Mouse (Mus musculus): Measurements from ENCODE around the gene Fbxl19. TPM values are rescaled to one million over a fixed set of nuclear protein-coding genes. Genes with fewer than 3 reads are reported as not detected.

Fbxl19 gene
- polyA plus RNA-seq (2015; fragmentation: Nextera tagmentation; extraction: Ambion mirVana), result 1.4 and 2.2 TPM in 2 replicates

- Histone ChIP-seq H3K27ac (peak within 1 kb of the TSS; percentile 90), H3K9me3 (replicated peaks) (no peaks in the 10 kb centered on the region), H3K27me3 (no peaks in the 10 kb centered on the region), H3K36me3 (peaks cover 9% of the 10 kb centered on the region), H3K4me3 (peak within 1 kb of the TSS; percentile 82), H3K4me1 (replicated peaks) (peaks cover 17% of the 10 kb centered on the region; the same call in 1 of the 2 replicates), H3K9ac (peak within 1 kb of the TSS; percentile 81), H3K4me2 (peak within 1 kb of the TSS; percentile 99)
- WGBS, result under 1% methylated on average over 26 of the region's 26 CpGs
- no peak for ATAC-seq (replicated peaks; ENCODE audit: insufficient number of reproducible peaks, insufficient read depth, low FRiP score, low read depth)
These were observed at the start of gene Fbxl19 for GRCm38 (mm10) chr7:127744366-127745045. Fbxl19 (plus strand) TSS chr7:127744543.

DNA sequence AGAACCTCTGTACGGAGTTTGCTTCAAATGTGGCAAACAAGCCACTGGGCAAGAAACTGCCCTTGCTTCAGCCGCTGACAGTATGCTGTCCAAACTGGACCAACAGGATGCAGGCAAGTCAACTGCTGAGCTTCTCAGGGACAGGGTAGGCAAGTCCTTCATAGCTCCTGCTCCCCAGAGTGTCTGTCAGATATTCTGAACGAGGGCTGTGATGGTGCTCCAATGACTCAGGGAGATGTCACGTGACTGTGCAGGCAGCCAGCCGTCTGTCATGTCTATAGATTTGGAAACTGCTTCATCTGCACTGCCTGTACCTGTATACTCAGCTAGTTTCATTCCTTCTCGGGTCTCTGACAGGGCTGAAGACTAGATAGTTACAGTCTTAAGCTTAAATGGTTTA lies 45.4 kb upstream of the Fbxl19 start:
- Histone ChIP-seq H3K4me3 (no peak overlapping the region), H3K36me3 (peaks cover 19% of the 10 kb centered on the region), H3K27ac (no peak overlapping the region), H3K27me3 (no peaks in the 10 kb centered on the region), H3K4me1 (replicated peaks) (no peaks in the 10 kb centered on the region), H3K9me3 (replicated peaks) (no peaks in the 10 kb centered on the region), H3K9ac (no peak overlapping the region), H3K4me2 (no peak overlapping the region)
- ATAC-seq (replicated peaks; ENCODE audit: insufficient number of reproducible peaks, insufficient read depth, low FRiP score, low read depth), result no peak
- WGBS, result 67% methylated on average over 6 of the region's 6 CpGs

DNA sequence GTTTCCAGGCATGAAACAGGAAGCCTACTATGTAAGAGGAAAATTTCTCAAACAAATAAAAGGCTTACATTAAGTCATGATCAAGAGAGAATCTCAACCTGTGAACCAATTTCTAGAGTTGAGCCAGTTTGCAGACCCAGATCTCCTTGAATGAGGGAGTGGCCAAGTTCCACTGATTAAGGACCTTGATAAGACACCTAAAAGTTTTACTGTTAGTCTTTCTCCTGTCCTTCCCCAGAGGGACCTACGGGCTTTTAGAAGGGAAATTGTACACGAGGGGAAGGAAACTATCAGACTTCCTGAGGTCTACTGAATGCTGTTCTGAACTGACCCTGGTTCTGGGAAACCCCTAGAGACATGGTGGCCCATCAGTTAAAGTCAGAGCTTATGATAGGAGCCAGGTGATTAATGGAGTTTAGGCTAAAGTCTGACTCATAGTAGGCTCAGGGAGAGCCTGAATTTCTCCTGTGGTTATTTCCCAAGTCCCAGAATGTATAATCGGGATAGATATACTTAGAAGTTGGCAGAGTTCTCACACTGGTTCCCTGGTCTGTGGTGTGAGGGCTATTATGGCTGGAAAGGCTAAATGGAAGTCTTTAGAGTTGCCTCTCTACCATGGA lies 43.5 kb upstream of the Fbxl19 start:
- no peaks in the 10 kb centered on the region for H3K27me3 ChIP-seq
- no peak overlapping the region for H3K9ac ChIP-seq
- no peak overlapping the region for H3K27ac ChIP-seq
- H3K4me1 ChIP-seq (replicated peaks), result no peaks in the 10 kb centered on the region
- no peaks in the 10 kb centered on the region for H3K9me3 ChIP-seq (replicated peaks)
- no peak overlapping the region for H3K4me3 ChIP-seq
- H3K4me2 ChIP-seq, result no peak overlapping the region
- 57% methylated on average over 3 of the region's 3 CpGs for WGBS
- no peak for ATAC-seq (replicated peaks; ENCODE audit: insufficient number of reproducible peaks, insufficient read depth, low FRiP score, low read depth)
- H3K36me3 ChIP-seq, result peaks cover 33% of the 10 kb centered on the region

GRCm38 (mm10) chr7:127703561-127704178 lies 40.7 kb upstream of the Fbxl19 start:
- WGBS, result 90% methylated on average over 8 of the region's 8 CpGs
- H3K36me3 ChIP-seq, result peaks cover 39% of the 10 kb centered on the region
- no peak for ATAC-seq (replicated peaks; ENCODE audit: insufficient number of reproducible peaks, insufficient read depth, low FRiP score, low read depth)

DNA sequence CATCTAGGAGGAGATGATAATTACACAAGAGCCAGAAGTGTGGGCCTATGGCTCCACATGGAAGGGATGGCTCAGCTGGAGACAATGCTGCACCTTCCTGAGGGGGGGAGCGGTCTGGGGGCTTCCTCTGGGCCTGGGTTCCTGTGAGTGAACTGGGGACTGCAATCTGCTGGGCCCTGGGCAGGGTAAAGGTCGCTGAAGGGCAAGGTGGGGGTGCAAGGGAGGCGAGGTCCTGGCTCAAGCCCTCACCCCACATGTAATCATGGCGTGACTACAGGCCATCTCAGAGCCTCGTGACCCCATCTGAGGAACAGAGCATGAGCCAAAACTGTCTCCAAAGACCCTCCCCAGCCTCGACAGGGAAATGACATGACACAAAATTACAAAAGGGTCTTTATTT lies 39.7 kb upstream of the Fbxl19 start:
- H3K9me3 ChIP-seq (replicated peaks), result no peaks in the 10 kb centered on the region
- peaks cover 19% of the 10 kb centered on the region for H3K4me1 ChIP-seq (replicated peaks)
- H3K9ac ChIP-seq, result no peak overlapping the region
- ATAC-seq (replicated peaks; ENCODE audit: insufficient number of reproducible peaks, insufficient read depth, low FRiP score, low read depth), result no peak
- no peak overlapping the region for H3K27ac ChIP-seq
- no peaks in the 10 kb centered on the region for H3K27me3 ChIP-seq
- H3K4me2 ChIP-seq, result no peak overlapping the region
- no peak overlapping the region for H3K4me3 ChIP-seq
- H3K36me3 ChIP-seq, result peaks cover 35% of the 10 kb centered on the region
- WGBS, result 82% methylated on average over 6 of the region's 6 CpGs

More at GRCm38 (mm10) chr7:127703561-127704178, 40.7 kb upstream of the Fbxl19 start:
- H3K27ac ChIP-seq, result no peak overlapping the region
- H3K9ac ChIP-seq, result no peak overlapping the region
- H3K9me3 ChIP-seq (replicated peaks), result no peaks in the 10 kb centered on the region
- H3K4me1 ChIP-seq (replicated peaks), result peaks cover 13% of the 10 kb centered on the region
- no peaks in the 10 kb centered on the region for H3K27me3 ChIP-seq
- no peak overlapping the region for H3K4me2 ChIP-seq
- no peak overlapping the region for H3K4me3 ChIP-seq

DNA sequence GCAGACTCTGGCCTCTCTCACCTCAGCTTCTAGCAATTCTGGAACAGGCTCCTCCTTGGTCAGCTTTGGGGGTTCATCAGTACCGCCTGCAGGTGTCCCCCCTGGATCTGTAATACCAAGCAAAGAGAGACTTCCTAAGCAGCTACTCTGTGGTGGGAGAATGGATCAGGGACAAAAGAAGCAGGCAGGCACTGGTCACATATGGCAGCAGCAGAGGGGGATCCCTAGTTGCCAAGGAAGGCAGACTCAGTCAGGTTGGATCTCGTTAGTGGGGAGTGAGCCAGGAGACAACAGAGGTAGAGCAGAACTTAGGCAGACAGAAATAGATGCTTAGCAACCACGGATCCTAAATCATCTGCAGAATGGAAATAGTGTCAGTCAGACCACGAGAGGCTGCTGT lies 38.6 kb upstream of the Fbxl19 start:
- Histone ChIP-seq H3K4me1 (replicated peaks) (peaks cover 19% of the 10 kb centered on the region), H3K9ac (no peak overlapping the region), H3K4me3 (no peak overlapping the region), H3K27ac (no peak overlapping the region), H3K27me3 (no peaks in the 10 kb centered on the region), H3K4me2 (no peak overlapping the region), H3K36me3 (peaks cover 35% of the 10 kb centered on the region), H3K9me3 (replicated peaks) (no peaks in the 10 kb centered on the region)
- 65% methylated on average over 4 of the region's 4 CpGs for WGBS
- ATAC-seq (replicated peaks; ENCODE audit: insufficient number of reproducible peaks, insufficient read depth, low FRiP score, low read depth), result no peak

DNA sequence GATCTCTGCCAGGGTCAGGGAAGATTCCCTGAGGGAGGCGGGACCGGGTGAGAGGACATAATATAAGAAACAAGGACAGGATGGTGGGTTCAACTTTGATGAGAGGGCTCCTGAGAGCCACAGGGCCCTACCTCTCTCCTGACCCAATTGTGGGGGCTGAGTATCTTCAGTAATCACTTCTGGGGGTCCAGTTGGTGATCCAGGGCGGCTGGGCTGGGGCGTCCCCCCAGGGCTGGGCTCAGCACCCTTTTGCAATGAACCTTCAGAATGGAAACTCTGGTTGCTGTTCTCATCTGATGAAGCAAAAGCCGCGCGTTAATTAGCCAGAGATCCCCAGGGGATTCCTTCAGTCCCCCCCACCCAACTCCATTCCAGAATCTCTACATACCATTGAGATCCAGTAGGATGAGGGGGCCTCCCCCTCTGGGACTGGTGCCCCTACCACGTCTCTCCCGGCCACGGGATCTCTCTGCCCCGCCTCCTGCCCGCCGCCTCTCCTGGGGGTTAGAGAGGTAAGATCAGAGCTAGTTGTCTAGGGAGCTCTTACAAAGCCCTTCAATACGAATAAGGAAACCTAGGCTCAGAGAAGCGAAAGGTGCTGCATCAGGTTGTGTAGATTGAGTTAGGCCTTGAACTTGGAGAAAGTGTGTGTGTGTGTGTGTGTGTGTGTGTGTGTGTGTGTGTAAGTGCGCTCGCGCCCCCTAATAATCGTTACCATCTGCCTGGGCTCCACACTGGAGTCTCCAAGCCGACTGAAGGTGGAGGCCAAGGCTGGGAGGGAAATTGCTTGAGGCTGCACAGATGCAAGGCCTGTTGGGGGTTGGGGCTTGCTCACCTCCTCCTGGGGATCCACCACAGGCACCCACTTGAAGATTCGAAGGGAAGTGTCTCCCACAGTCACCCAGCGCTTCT lies 37.0 kb upstream of the Fbxl19 start:
- Histone ChIP-seq H3K27me3 (no peaks in the 10 kb centered on the region), H3K4me2 (peak overlapping the region; percentile 73), H3K9me3 (replicated peaks) (no peaks in the 10 kb centered on the region), H3K4me1 (replicated peaks) (peaks cover 24% of the 10 kb centered on the region), H3K9ac (peak overlapping the region; percentile 90), H3K36me3 (peaks cover 35% of the 10 kb centered on the region), H3K4me3 (peak overlapping the region; percentile 89), H3K27ac (peak overlapping the region; percentile 99)
- 27% methylated on average over 22 of the region's 22 CpGs for WGBS
- no peak for ATAC-seq (replicated peaks; ENCODE audit: insufficient number of reproducible peaks, insufficient read depth, low FRiP score, low read depth)

DNA sequence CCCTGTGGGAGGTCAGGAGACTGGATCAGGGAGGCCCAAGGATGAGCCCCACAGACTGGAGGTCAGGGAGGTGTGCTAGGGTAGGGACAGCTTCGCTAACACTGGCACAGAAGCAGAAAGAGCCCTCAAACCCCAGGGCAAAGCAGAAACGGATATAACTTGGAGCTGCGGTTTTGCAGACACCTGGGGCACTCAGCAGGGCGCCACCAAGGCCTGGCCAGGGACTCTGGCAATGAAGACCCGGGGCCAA lies 36.5 kb upstream of the Fbxl19 start:
- ATAC-seq (replicated peaks; ENCODE audit: insufficient number of reproducible peaks, insufficient read depth, low FRiP score, low read depth), result no peak
- Histone ChIP-seq H3K27me3 (no peaks in the 10 kb centered on the region), H3K27ac (peak overlapping the region; percentile 99), H3K9me3 (replicated peaks) (no peaks in the 10 kb centered on the region), H3K9ac (peak overlapping the region; percentile 90), H3K36me3 (peaks cover 31% of the 10 kb centered on the region), H3K4me2 (peak overlapping the region; percentile 73), H3K4me3 (peak overlapping the region; percentile 89), H3K4me1 (replicated peaks) (peaks cover 30% of the 10 kb centered on the region)
- WGBS, result 2% methylated on average over 5 of the region's 5 CpGs

GRCm38 (mm10) chr7:127708207-127709078 lies 35.9 kb upstream of the Fbxl19 start, which contains the start of gene Bcl7c:
Bcl7c (minus strand) TSS chr7:127708933.
- Histone ChIP-seq H3K27ac (peak within 1 kb of the TSS; percentile 99), H3K36me3 (peaks cover 25% of the 10 kb centered on the region), H3K4me3 (peak within 1 kb of the TSS; percentile 89), H3K27me3 (no peaks in the 10 kb centered on the region), H3K4me1 (replicated peaks) (peaks cover 32% of the 10 kb centered on the region), H3K9me3 (replicated peaks) (no peaks in the 10 kb centered on the region), H3K9ac (peak within 1 kb of the TSS; percentile 90), H3K4me2 (peak within 1 kb of the TSS; percentile 73)
- peak; percentile 86 for ATAC-seq (replicated peaks; ENCODE audit: insufficient number of reproducible peaks, insufficient read depth, low FRiP score, low read depth)
- WGBS, result under 1% methylated on average over 76 of the region's 90 CpGs

DNA sequence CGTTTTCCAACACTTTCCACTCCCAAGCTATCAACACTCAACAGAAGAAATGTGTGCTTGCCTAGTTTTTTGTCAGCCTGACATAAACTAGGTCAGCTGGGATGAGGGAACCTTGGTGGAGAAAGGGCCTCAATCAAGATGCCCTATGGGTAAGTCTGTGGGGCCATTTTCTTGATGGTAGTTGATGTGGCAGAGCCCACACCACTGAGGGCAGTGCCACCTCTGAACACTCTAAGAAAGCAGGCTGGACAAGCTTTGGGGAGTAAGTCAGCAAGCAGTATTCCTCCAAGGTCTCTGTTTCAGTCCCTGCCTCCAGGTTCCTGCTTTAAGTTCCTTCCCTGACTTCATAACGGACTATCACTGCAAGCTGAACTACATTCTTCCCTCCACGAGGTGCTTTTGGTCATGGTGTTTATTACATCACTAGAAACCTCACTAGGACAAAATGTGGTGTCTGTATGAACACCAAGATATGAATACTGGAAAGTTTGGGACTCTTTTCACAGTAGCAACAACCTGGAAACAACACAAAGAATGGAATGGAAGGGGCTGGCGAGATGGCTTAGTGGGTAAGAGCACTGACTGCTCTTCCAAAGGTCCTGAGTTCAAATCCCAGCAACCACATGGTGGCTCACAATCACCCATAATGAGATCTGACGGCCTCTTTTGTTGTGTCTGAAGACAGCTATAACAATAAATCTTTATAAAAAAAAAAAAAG lies 34.9 kb upstream of the Fbxl19 start:
- ATAC-seq (replicated peaks; ENCODE audit: insufficient number of reproducible peaks, insufficient read depth, low FRiP score, low read depth), result no peak
- Histone ChIP-seq H3K36me3 (peaks cover 18% of the 10 kb centered on the region; the same call in 1 of the 2 replicates), H3K27me3 (no peaks in the 10 kb centered on the region), H3K9ac (peak overlapping the region; percentile 90; the same call in 1 of the 2 replicates), H3K9me3 (replicated peaks) (no peaks in the 10 kb centered on the region), H3K4me2 (peak overlapping the region; percentile 73), H3K4me3 (peak overlapping the region; percentile 89), H3K27ac (peak overlapping the region; percentile 99), H3K4me1 (replicated peaks) (peaks cover 32% of the 10 kb centered on the region)
- 76% methylated on average over 5 of the region's 5 CpGs for WGBS
